ENCODE assay signal across 32 mouse cellular contexts in the genomic region with DNA sequence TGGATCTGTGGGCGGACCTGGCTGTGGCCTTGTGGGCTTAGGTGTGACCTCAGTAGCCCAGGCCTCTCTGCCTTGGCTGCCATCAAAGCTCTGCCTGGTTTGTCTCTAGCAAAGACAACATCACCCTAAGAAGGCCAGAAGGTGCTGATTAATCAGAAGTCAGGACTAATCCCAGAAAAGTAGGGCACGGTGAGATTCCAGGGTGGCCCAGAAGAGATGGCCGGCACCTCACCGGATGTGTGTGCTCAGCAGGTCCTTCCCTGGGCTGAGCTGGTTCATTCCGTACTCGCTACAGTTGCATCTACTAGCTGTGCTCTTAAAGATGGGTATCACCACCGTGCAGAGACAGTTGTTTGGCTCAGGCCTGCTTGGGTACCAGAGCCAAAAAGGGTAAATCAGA.
"Had no signal": no experiment of that assay in that cellular context is flagged by ENCODE, and none has a peak within 500 bp of the region (broad histone marks: within the 10 kb centered on the region; RNA-seq: fewer than 3 reads in every experiment).

No protein-coding gene starts in this region.

- DNase-seq: heart, postnatal 10 days; heart, postnatal 14 days; heart, postnatal 36 days; heart, postnatal 4 days; kidney, adult 11 months; kidney, adult 18-20 months; kidney, adult 2 months; kidney, adult 8-10 months; kidney, adult 9 months; kidney, postnatal 10 days; kidney, postnatal 14 days; kidney, postnatal 25 days; kidney, postnatal 36 days; kidney, postnatal 4 days; layer of hippocampus, adult 9-11 months; layer of hippocampus, postnatal 36 days had no signal

- H3K9ac ChIP-seq: heart, embryonic 12.5 days; heart, embryonic 13.5 days; heart, embryonic 15.5 days; hindbrain, embryonic 12.5 days; hindbrain, embryonic 13.5 days; hindbrain, embryonic 14.5 days; hindbrain, embryonic 15.5 days; intestine, embryonic 15.5 days; kidney, embryonic 15.5 days had no signal

- ATAC-seq: hindbrain, postnatal 0 days; inflammation-experienced regulatory T-cells, adult 6 months; intestine, embryonic 15.5 days; intestine, embryonic 16.5 days; intestine, postnatal 0 days had no signal

- H3K4me2 ChIP-seq: heart, embryonic 12.5 days; heart, embryonic 13.5 days; heart, embryonic 15.5 days; hindbrain, embryonic 12.5 days; hindbrain, embryonic 13.5 days; hindbrain, embryonic 14.5 days; hindbrain, embryonic 15.5 days; intestine, embryonic 15.5 days; kidney, embryonic 15.5 days had no signal

- H3K27ac ChIP-seq: heart, embryonic 13.5 days; heart, embryonic 15.5 days; hindbrain, embryonic 12.5 days; hindbrain, embryonic 13.5 days; hindbrain, embryonic 14.5 days; hindbrain, embryonic 15.5 days; hindbrain, postnatal 0 days; intestine, embryonic 15.5 days; kidney, embryonic 15.5 days; kidney, postnatal 0 days; layer of hippocampus, adult 2 months had no signal

- H3K4me1 ChIP-seq: heart, embryonic 12.5 days; heart, embryonic 15.5 days; intestine, embryonic 15.5 days had no signal

- H3K27me3 ChIP-seq: heart, embryonic 12.5 days; heart, embryonic 13.5 days; heart, embryonic 15.5 days; hindbrain, embryonic 12.5 days; hindbrain, embryonic 13.5 days; hindbrain, embryonic 15.5 days; intestine, embryonic 15.5 days; kidney, embryonic 15.5 days had no signal

- H3K36me3 ChIP-seq: heart, embryonic 12.5 days; heart, embryonic 13.5 days; heart, embryonic 15.5 days; hindbrain, embryonic 10.5 days; hindbrain, embryonic 12.5 days; hindbrain, embryonic 13.5 days; hindbrain, embryonic 15.5 days; intestine, embryonic 15.5 days; kidney, embryonic 15.5 days had no signal

- H3K4me3 ChIP-seq: heart, embryonic 12.5 days; heart, embryonic 13.5 days; heart, embryonic 15.5 days; hindbrain, embryonic 10.5 days; hindbrain, embryonic 12.5 days; hindbrain, embryonic 13.5 days; hindbrain, embryonic 15.5 days; intestine, embryonic 15.5 days; kidney, embryonic 15.5 days; layer of hippocampus, adult 2 months had no signal

- H3K9me3 ChIP-seq: heart, embryonic 12.5 days; heart, embryonic 13.5 days; heart, embryonic 15.5 days; hindbrain, embryonic 12.5 days; hindbrain, embryonic 13.5 days; hindbrain, embryonic 15.5 days; intestine, embryonic 15.5 days; kidney, embryonic 15.5 days had no signal
